Mouse (Mus musculus): ENCODE measurements around the gene Gm5142.

Gene Gm5142

GRCm38 (mm10) chr14:59178649-59179048 lies at the start of gene Gm5142:
Gene Gm5142 (minus strand): TSS chr14:59178749.
- no peak for DNase-seq (ENCODE audit: extremely low spot score, low read depth, low spot score)

GRCm38 (mm10) chr14:59226240-59226639 lies 47.7 kb upstream of the Gm5142 start:
- no peak for DNase-seq (ENCODE audit: extremely low spot score, low read depth, low spot score)

DNA sequence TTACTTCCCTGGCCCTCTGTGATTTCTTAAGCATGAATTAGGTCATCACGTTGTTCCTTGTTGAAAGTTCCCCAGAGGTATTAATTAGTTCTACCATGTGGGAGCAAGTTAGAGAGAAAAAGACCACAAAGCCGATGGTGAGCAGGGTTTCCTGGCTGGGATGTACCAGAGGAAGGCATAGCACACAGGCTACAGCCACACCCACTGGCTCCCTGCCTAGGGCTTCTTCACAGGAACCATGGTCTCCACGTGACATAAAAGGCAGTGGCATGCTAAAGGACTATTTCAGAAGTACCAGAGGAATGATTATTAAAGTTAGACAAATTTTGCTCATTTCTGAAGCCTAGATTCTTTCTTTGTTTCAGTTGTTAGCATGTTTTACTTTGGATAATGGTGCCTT lies 40.7 kb upstream of the Gm5142 start:
- no peak for DNase-seq (ENCODE audit: extremely low spot score, low read depth, low spot score)

DNA sequence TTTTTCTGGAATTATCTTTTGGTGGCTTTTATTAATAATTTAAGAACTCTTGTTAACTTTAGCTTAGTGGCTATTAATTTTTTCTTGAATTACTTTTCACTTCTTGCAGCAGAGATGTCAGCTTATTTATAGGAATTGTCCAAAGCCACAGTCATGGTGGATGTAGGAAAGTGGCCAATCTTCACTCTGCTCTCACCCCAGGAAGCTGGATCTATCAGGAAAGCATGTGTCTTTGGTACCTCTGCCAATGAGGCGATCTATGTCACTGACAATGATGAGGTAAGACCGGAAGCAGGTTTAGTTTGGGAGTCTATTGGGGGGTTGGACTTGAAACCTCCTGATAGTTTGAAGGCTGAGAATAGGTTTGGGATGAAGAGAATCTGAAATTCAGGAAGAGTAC lies 31.3 kb upstream of the Gm5142 start:
- DNase-seq (ENCODE audit: extremely low spot score, low read depth, low spot score) = no peak

DNA sequence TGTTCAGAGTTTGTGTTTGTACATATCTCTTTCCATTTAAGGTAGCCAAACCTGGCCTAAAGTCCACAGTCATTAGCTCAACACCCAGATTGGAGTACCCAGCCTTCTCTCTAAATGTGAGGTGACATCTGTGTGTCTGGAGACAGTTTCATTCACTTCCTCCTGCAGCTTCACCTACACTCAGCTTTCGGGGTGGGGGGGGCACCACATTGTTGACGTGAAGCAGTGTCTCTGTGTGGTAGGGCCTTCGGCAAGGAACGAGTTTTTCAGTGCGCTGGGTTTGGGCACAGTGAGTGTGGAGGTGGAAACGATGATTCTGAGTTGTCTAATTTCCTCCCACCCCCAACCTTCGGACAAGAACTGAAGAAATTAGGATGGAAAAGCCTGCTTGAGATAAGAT lies 30.5 kb upstream of the Gm5142 start:
- no peak for DNase-seq (ENCODE audit: extremely low spot score, low read depth, low spot score)

- DNase-seq (ENCODE audit: extremely low spot score, low read depth, low spot score) = no peak
Measured at GRCm38 (mm10) chr14:59205976-59206583, 27.5 kb upstream of the Gm5142 start.

GRCm38 (mm10) chr14:59205461-59205860 lies 26.9 kb upstream of the Gm5142 start:
- no peak for DNase-seq (ENCODE audit: extremely low spot score, low read depth, low spot score)

DNA sequence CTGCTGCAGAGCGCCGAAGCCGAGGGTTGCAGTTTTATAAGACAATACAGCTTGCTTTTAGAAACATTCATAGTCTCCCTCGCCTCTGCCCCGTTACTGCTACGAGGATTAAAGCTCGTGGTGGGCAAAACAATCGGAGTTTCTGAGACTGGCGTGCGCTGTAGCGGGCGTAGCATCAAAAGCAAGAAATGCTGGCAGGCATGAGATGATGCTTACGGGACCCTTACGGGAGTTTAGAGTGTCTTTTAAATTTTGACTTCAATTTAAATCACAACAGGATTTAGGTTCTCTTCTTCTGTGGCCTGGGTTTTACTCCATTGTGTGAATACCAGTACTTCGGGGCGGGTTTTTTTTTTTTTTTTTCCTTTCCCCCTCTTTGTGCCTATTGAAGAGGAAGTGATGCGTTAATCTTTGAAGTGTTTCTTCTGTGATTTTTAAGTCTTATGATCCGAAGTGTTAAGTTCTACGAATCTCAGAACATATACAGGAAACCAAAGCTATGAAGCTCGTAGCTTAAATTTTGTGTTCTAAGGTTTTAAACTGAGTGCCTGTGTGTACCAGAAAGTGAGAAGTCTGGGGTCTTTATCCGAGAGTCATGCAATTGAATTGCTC lies 23.2 kb upstream of the Gm5142 start:
- no peak for DNase-seq (ENCODE audit: extremely low spot score, low read depth, low spot score)

DNA sequence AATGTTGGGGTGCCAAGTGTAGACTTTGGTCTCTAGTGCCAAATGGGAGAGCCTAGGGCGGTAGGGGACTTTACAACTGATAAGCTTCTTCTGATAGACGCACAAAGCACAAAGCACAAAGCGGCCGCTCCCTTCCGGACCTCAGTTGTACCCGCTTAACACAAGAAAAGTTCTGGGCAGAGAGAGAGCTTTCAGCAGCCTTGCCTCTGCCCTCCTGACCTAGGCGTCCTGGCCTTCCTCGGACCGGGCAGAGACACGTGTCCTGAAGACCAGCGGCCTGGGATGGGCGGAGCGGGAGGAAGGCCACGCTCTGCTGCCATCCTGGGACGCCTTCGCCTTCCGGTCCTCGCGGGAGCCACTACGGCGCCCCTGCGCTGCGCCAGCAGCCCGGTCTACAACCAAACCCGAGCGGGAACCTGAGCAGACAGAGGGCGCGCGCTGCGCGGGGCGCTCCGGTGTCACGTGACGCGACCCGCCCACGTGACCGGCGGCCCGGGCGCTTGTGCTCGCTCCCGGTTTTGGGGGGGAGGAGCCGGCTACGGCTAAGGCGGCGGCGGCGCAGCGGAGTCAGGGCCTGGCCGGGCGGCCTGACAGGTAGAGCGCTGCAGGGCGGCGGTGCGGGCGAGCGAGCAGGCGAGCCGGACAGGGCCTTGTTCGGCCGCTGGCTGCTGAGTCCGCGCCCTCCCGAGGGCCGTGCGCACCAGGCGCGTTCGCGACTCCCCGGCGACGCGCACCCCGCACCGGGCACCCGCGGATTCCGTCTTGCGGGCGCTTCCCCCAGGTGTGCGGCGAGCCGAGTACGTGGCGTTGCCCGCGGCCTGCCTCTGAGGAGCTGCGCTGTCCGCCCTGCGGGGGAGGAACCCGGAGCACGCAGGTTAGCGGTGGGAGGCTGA lies 22.4 kb upstream of the Gm5142 start, which contains the start of gene Rcbtb1:
Rcbtb1 (plus strand) TSS at position 499 of the 893 bp plus-strand sequence.
- peak; percentile 81 for DNase-seq (ENCODE audit: extremely low spot score, low read depth, low spot score)

- DNase-seq (ENCODE audit: extremely low spot score, low read depth, low spot score) = no peak
Measured at GRCm38 (mm10) chr14:59186121-59186520, 7.6 kb upstream of the Gm5142 start.

GRCm38 (mm10) chr14:59185514-59185913 lies 7.0 kb upstream of the Gm5142 start:
- DNase-seq (ENCODE audit: extremely low spot score, low read depth, low spot score) = no peak

DNA sequence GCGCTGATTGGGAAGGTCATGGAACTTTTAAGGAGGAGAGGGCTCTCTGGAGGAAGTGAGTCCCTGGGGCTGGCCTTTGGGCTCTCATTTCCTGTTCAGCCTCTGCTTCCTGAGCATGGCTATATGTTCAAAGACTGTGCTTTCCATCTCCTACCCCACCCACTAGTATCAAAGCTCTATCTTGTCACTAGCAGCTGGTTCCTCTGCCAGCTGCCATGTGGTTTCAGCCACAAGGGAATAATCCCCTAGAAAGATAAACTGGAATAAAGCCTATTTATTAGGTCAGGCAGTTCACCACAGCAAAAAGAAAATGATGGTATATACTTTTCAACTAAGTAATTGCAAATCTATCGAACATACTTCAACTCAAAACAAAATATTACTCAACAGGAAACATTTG lies 4.2 kb upstream of the Gm5142 start:
- DNase-seq (ENCODE audit: extremely low spot score, low read depth, low spot score) = no peak

- no peak for DNase-seq (ENCODE audit: extremely low spot score, low read depth, low spot score)
Measured at GRCm38 (mm10) chr14:59157016-59157698, 21.4 kb downstream of the Gm5142 start.

- DNase-seq (ENCODE audit: extremely low spot score, low read depth, low spot score) = no peak
Measured at GRCm38 (mm10) chr14:59155589-59155988, 23.0 kb downstream of the Gm5142 start.

- no peak for DNase-seq (ENCODE audit: extremely low spot score, low read depth, low spot score)
Measured at GRCm38 (mm10) chr14:59142793-59143192, 35.8 kb downstream of the Gm5142 start, which contains the start of gene 1700129C05Rik. Gene 1700129C05Rik (minus strand): TSS chr14:59142893.

GRCm38 (mm10) chr14:59114281-59114680 lies 64.3 kb downstream of the Gm5142 start:
- DNase-seq (ENCODE audit: extremely low spot score, low read depth, low spot score) = peak; percentile 31
